Mouse (Mus musculus): ENCODE results near the gene Lamtor3. TPM values are rescaled to one million over a fixed set of nuclear protein-coding genes. Genes with fewer than 3 reads are reported as not detected.

Lamtor3 gene
- 39.1 TPM for polyA plus RNA-seq (2012; fragmentation: generic; extraction: Trizol)
- long read RNA-seq, experiment 1, transcript Lamtor3-201 (7 exons, 1,295 nt), result major isoform, 104 of 124 reads
- long read RNA-seq, experiment 1, transcript Lamtor3-208 (1 exons, 2,726 nt), result minor isoform, 5 of 124 reads
- long read RNA-seq, experiment 1, partial matches to known transcripts, result 7 of 124 reads
- long read RNA-seq, experiment 1, other reads (novel, unspliced or antisense), result 7 of 124 reads
- long read RNA-seq, experiment 2, transcript Lamtor3-201 (7 exons, 1,295 nt), result major isoform, 104 of 132 reads
- long read RNA-seq, experiment 2, partial matches to known transcripts, result 10 of 132 reads
- long read RNA-seq, experiment 2, other reads (novel, unspliced or antisense), result 18 of 132 reads

DNA sequence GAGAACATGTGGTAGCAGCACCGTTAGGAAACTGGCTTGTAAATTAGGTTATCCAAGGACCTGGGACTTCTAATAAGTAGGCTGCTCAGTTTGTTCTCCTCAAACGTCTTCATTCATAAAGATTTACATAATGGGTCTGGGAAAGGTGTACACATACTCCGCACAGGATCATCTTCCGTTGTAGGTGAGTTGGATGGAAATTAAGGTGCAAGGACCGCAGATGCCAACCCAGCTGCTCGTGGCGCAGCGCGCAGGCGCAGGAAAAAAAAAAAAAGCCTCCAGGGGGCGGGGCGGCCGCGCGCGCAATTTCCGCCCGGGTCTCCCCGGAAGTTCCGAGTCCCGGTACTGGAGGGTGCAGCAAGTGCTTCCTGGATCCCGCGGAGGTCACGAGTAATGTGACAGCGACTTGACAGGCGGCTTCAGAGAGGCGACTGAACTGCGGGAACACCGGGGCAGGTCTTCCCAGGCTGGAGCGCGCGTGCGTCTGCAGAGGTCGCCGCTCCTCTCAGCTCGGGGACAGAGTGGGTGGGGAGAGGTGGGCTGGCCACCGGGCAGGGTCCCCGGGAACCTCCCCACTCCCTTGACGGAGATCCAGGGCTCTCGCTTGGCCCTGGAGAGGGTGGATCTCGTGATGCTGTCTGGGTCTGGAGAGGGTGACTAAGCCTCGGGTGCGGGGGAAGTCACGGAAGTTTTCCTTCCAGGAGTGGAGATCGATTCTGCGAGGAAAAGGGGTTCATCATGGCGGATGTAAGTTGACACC, at the start of gene Lamtor3:
TSS of gene Lamtor3 (plus strand) at position 335 of the 760 bp plus-strand sequence.
- Histone ChIP-seq H3K36me3 (ENCODE audit: control insufficient read depth, insufficient read depth) (peaks cover 6% of the 10 kb centered on the region), H3K79me3 (ENCODE audit: low read depth) (peaks cover 11% of the 10 kb centered on the region), H3K27me3 (ENCODE audit: control insufficient read depth, insufficient read depth, insufficient read length) (no peaks in the 10 kb centered on the region), H3K79me2 (ENCODE audit: control insufficient read depth, insufficient read depth) (peaks cover 19% of the 10 kb centered on the region), H3K4me3 (ENCODE audit: insufficient read depth, poor library complexity, severe bottlenecking) (peak within 1 kb of the TSS; percentile 96), H3ac (ENCODE audit: control insufficient read depth, insufficient read length, low read depth) (peak within 1 kb of the TSS; percentile 97)
- TF ChIP-seq MYOD1 (IDR thresholded peaks at IDR 0.05; ENCODE audit: control insufficient read depth, insufficient read length, low read depth) (no peak), CEBPB (IDR thresholded peaks at IDR 0.05; ENCODE audit: low read depth) (no peak), MYOG (IDR thresholded peaks at IDR 0.05; ENCODE audit: control insufficient read depth, extremely low read depth, insufficient read length) (no peak)

DNA sequence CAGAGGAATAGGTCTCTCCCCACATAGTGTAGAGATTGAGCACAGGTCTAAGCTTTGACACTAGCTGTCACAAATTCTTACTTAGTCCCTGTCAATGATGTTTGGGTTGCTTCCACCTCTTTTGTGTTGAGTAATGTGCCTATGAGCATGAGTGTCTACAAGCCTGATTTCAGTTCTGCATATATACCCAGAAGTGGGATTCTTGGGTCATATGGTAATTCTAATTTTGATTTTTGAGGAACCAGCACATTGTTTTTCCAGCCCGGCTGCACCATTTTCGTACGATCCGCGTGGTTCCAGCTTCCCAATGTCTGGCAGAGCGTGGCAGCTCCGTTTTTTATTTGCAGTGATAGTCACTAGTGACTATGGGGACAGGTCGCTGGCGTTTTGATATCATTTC, 48.9 kb upstream of the Lamtor3 start:
- peaks cover 11% of the 10 kb centered on the region for H3K79me3 ChIP-seq (ENCODE audit: low read depth)
- H3K36me3 ChIP-seq (ENCODE audit: control insufficient read depth, insufficient read depth), result peaks cover 20% of the 10 kb centered on the region
- peaks cover 29% of the 10 kb centered on the region for H3K79me2 ChIP-seq (ENCODE audit: control insufficient read depth, insufficient read depth)
- no peak overlapping the region for H3ac ChIP-seq (ENCODE audit: control insufficient read depth, insufficient read length, low read depth)
- TF ChIP-seq FOSL1 (IDR thresholded peaks at IDR 0.05; ENCODE audit: insufficient read depth, low read length, poor library complexity, severe bottlenecking) (no peak), MYOD1 (IDR thresholded peaks at IDR 0.05; ENCODE audit: control insufficient read depth, insufficient read length, low read depth) (no peak), CTCF (IDR thresholded peaks at IDR 0.05; ENCODE audit: control insufficient read depth, insufficient read depth, insufficient read length) (no peak), MAX (IDR thresholded peaks at IDR 0.05) (no peak), USF1 (IDR thresholded peaks at IDR 0.05; ENCODE audit: low read depth) (no peak), MYOG (IDR thresholded peaks at IDR 0.05; ENCODE audit: control insufficient read depth, extremely low read depth, insufficient read length) (no peak), CEBPB (IDR thresholded peaks at IDR 0.05; ENCODE audit: low read depth) (no peak)
- H3K27me3 ChIP-seq (ENCODE audit: control insufficient read depth, insufficient read depth, insufficient read length), result no peaks in the 10 kb centered on the region
- no peak overlapping the region for H3K4me3 ChIP-seq (ENCODE audit: insufficient read depth, poor library complexity, severe bottlenecking)

DNA sequence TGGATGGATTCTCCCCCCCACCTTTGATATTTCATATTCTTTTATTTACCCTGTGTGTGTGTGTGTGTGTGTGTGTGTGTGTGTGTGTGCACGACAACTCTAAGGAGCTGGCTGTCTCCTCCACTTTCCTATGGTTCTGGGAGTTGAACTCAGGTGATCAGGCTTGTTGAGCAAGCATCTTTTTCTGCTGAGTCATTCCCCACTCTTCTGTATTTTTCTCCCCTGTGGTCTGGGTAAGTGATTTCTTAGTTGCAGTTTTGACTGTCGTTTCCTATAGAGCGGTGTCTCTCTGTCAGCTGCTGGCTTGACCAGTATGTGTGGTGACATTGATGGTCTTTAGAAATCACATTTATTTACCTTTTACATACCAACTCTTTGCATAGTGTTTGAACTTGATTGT, 39.0 kb upstream of the Lamtor3 start:
- Histone ChIP-seq H3K79me3 (ENCODE audit: low read depth) (no peaks in the 10 kb centered on the region), H3ac (ENCODE audit: control insufficient read depth, insufficient read length, low read depth) (no peak overlapping the region), H3K36me3 (ENCODE audit: control insufficient read depth, insufficient read depth) (no peaks in the 10 kb centered on the region), H3K79me2 (ENCODE audit: control insufficient read depth, insufficient read depth) (no peaks in the 10 kb centered on the region), H3K27me3 (ENCODE audit: control insufficient read depth, insufficient read depth, insufficient read length) (no peaks in the 10 kb centered on the region), H3K4me3 (ENCODE audit: insufficient read depth, poor library complexity, severe bottlenecking) (no peak overlapping the region)
- TF ChIP-seq MYOD1 (IDR thresholded peaks at IDR 0.05; ENCODE audit: control insufficient read depth, insufficient read length, low read depth) (no peak), CTCF (IDR thresholded peaks at IDR 0.05; ENCODE audit: control insufficient read depth, insufficient read depth, insufficient read length) (no peak), MAX (IDR thresholded peaks at IDR 0.05) (no peak), USF1 (IDR thresholded peaks at IDR 0.05; ENCODE audit: low read depth) (no peak), MYOG (IDR thresholded peaks at IDR 0.05; ENCODE audit: control insufficient read depth, extremely low read depth, insufficient read length) (no peak)

DNA sequence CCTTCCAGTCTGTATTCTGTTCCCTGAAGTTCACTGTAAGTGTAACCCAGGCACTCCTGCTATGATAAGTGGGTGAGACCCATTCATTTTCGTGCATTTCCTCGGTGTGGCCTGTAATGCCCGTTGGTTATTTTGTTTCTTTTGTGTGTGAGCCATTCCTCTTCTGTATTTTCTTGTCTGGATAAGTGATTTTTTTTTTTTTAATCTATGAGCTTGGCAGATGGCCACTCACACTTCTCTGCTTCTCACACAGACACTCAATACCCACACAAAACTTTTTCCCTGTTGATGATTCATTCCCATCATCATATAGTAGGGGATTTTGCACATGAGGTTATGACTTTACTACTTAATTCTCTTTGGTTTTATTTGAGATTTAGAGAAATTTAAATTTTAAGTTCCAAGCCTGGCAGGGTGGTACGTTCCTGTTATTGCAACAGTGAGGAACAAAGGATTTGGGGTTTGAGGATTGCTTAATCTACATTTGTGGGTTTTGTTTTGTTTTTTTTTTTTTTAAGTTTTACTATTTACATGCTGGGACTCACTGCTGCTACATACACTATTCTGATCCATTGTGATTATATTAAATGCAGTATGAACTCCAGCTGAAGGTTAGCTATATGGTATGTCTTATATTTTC, 38.1 kb upstream of the Lamtor3 start:
- no peaks in the 10 kb centered on the region for H3K79me2 ChIP-seq (ENCODE audit: control insufficient read depth, insufficient read depth)
- H3K4me3 ChIP-seq (ENCODE audit: insufficient read depth, poor library complexity, severe bottlenecking), result no peak overlapping the region
- no peaks in the 10 kb centered on the region for H3K27me3 ChIP-seq (ENCODE audit: control insufficient read depth, insufficient read depth, insufficient read length)
- no peaks in the 10 kb centered on the region for H3K36me3 ChIP-seq (ENCODE audit: control insufficient read depth, insufficient read depth)
- TF ChIP-seq FOSL1 (IDR thresholded peaks at IDR 0.05; ENCODE audit: insufficient read depth, low read length, poor library complexity, severe bottlenecking), result no peak
- peak; percentile 50 for TF ChIP-seq CEBPB (IDR thresholded peaks at IDR 0.05; ENCODE audit: low read depth)
- H3K79me3 ChIP-seq (ENCODE audit: low read depth), result no peaks in the 10 kb centered on the region
- H3ac ChIP-seq (ENCODE audit: control insufficient read depth, insufficient read length, low read depth), result no peak overlapping the region

DNA sequence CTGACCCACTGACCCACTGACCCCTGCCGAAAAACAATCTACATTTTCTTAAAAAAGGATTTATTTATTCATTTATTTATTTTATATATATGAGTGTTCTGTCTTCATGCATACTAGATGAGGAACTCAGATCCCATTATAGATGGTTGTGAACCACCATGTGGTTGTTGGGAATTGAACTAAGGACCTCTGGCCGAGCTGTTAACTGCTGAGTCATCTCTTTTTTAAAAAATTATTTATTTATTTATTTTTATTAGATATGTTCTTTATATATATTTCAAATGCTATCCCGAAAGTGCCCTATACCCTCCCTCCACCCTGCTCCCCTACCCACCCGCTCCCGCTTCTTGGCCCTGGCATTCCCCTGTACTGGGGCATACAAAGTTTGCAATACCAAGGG, 37.2 kb upstream of the Lamtor3 start:
- Histone ChIP-seq H3K27me3 (ENCODE audit: control insufficient read depth, insufficient read depth, insufficient read length) (no peaks in the 10 kb centered on the region), H3ac (ENCODE audit: control insufficient read depth, insufficient read length, low read depth) (no peak overlapping the region), H3K4me3 (ENCODE audit: insufficient read depth, poor library complexity, severe bottlenecking) (no peak overlapping the region), H3K79me2 (ENCODE audit: control insufficient read depth, insufficient read depth) (no peaks in the 10 kb centered on the region), H3K79me3 (ENCODE audit: low read depth) (no peaks in the 10 kb centered on the region), H3K36me3 (ENCODE audit: control insufficient read depth, insufficient read depth) (no peaks in the 10 kb centered on the region)
- TF ChIP-seq FOSL1 (IDR thresholded peaks at IDR 0.05; ENCODE audit: insufficient read depth, low read length, poor library complexity, severe bottlenecking), result no peak
- no peak for TF ChIP-seq CTCF (IDR thresholded peaks at IDR 0.05; ENCODE audit: control insufficient read depth, insufficient read depth, insufficient read length)
- TF ChIP-seq USF1 (IDR thresholded peaks at IDR 0.05; ENCODE audit: low read depth), result no peak
- no peak for TF ChIP-seq MAX (IDR thresholded peaks at IDR 0.05)
- no peak for TF ChIP-seq MYOD1 (IDR thresholded peaks at IDR 0.05; ENCODE audit: control insufficient read depth, insufficient read length, low read depth)
- TF ChIP-seq MYOG (IDR thresholded peaks at IDR 0.05; ENCODE audit: control insufficient read depth, extremely low read depth, insufficient read length), result no peak
- TF ChIP-seq CEBPB (IDR thresholded peaks at IDR 0.05; ENCODE audit: low read depth), result no peak

Data from C2C12 (cell line).